In genomic region chrX:49797213-49798019, GRCm38 (mm10) we compare ENCODE assay signal across 8 mouse cellular contexts. TPM values are rescaled to one million over a fixed set of nuclear protein-coding genes. Genes with fewer than 3 reads are reported as not detected.
DNase-seq lines count a peak whose midpoint lies in the region; ATAC-seq lines count a peak whose summit lies in the region.

Igsf1 (minus strand) TSS chrX:49797749.

- ATAC-seq in forebrain, embryonic 16.5 days: peak; percentile 97
- ATAC-seq in hindbrain, embryonic 16.5 days: peak; percentile 97
- ATAC-seq in limb, embryonic 13.5 days (ENCODE audit: low FRiP score, low read depth): peak; percentile 81
- ATAC-seq in midbrain, embryonic 14.5 days (ENCODE audit: low FRiP score, low TSS enrichment): peak; percentile 93

- peak; percentile 1 for DNase-seq in ovary, postnatal 10 days (ENCODE audit: low spot score)
- no peak for DNase-seq in ovary, adult 18-20 months (ENCODE audit: low spot score)
- peak; percentile 74 for DNase-seq in midbrain, embryonic 14.5 days
- peak; percentile 4 for DNase-seq in testis, postnatal 14 days (ENCODE audit: low spot score)
- DNase-seq in cerebellum, adult 11 months: no peak

- peak within 1 kb of the TSS; percentile 42; the same call in 1 of the 2 replicates for H3K9ac ChIP-seq in forebrain, embryonic 16.5 days (replicated peaks; ENCODE audit: low read depth, low read length)
- H3K9ac ChIP-seq in hindbrain, embryonic 16.5 days (ENCODE audit: low read depth, low read length): peak within 1 kb of the TSS; percentile 48
- H3K9ac ChIP-seq in limb, embryonic 13.5 days: no peak within 1 kb of the TSS
- H3K9ac ChIP-seq in midbrain, embryonic 14.5 days (replicated peaks; ENCODE audit: low read length): no peak within 1 kb of the TSS; the same call in 1 of the 2 replicates

- WGBS in forebrain, embryonic 16.5 days: 25% methylated on average over 28 of the region's 28 CpGs
- WGBS in hindbrain, embryonic 16.5 days: 15% methylated on average over 25 of the region's 28 CpGs
- 26% methylated on average over 24 of the region's 28 CpGs for WGBS in limb, embryonic 13.5 days
- WGBS in midbrain, embryonic 14.5 days: 24% methylated on average over 28 of the region's 28 CpGs

- no peaks in the 10 kb centered on the region for H3K4me1 ChIP-seq in forebrain, embryonic 16.5 days (replicated peaks; ENCODE audit: control insufficient read depth, insufficient read depth, low read length)
- H3K4me1 ChIP-seq in hindbrain, embryonic 16.5 days (ENCODE audit: control insufficient read depth, insufficient read depth, low read depth, low read length): no peaks in the 10 kb centered on the region
- H3K4me1 ChIP-seq in limb, embryonic 13.5 days: no peaks in the 10 kb centered on the region
- H3K4me1 ChIP-seq in midbrain, embryonic 14.5 days (ENCODE audit: control insufficient read depth, insufficient read depth, low read length): no peaks in the 10 kb centered on the region

- no peaks in the 10 kb centered on the region for H3K9me3 ChIP-seq in forebrain, embryonic 16.5 days (ENCODE audit: control insufficient read depth, low read length)
- H3K9me3 ChIP-seq in hindbrain, embryonic 16.5 days (ENCODE audit: control insufficient read depth, low read length): no peaks in the 10 kb centered on the region
- H3K9me3 ChIP-seq in limb, embryonic 13.5 days: no peaks in the 10 kb centered on the region
- H3K9me3 ChIP-seq in midbrain, embryonic 14.5 days (ENCODE audit: control insufficient read depth, low read length): no peaks in the 10 kb centered on the region

- H3K4me3 ChIP-seq in forebrain, embryonic 16.5 days (replicated peaks; ENCODE audit: low read length): peak within 1 kb of the TSS; percentile 38
- peak within 1 kb of the TSS; percentile 43 for H3K4me3 ChIP-seq in hindbrain, embryonic 16.5 days (ENCODE audit: low read length)
- peak within 1 kb of the TSS; percentile 35 for H3K4me3 ChIP-seq in limb, embryonic 13.5 days
- H3K4me3 ChIP-seq in midbrain, embryonic 14.5 days (replicated peaks; ENCODE audit: low read depth, low read length): peak within 1 kb of the TSS; percentile 37

- H3K4me2 ChIP-seq in forebrain, embryonic 16.5 days (ENCODE audit: low read length): peak within 1 kb of the TSS; percentile 57
- H3K4me2 ChIP-seq in hindbrain, embryonic 16.5 days (ENCODE audit: low read length): peak within 1 kb of the TSS; percentile 61
- peak within 1 kb of the TSS; percentile 62 for H3K4me2 ChIP-seq in limb, embryonic 13.5 days (replicated peaks)
- peak within 1 kb of the TSS; percentile 54 for H3K4me2 ChIP-seq in midbrain, embryonic 14.5 days (ENCODE audit: low read length)

- H3K27ac ChIP-seq in forebrain, embryonic 16.5 days (ENCODE audit: low read length): no peak within 1 kb of the TSS
- no peak within 1 kb of the TSS for H3K27ac ChIP-seq in hindbrain, embryonic 16.5 days (ENCODE audit: low read depth, low read length)
- no peak within 1 kb of the TSS for H3K27ac ChIP-seq in limb, embryonic 13.5 days
- H3K27ac ChIP-seq in midbrain, embryonic 14.5 days (replicated peaks; ENCODE audit: low read depth, low read length): no peak within 1 kb of the TSS

- no peaks in the 10 kb centered on the region for H3K27me3 ChIP-seq in forebrain, embryonic 16.5 days (replicated peaks; ENCODE audit: control insufficient read depth, insufficient read depth, low read length)
- no peaks in the 10 kb centered on the region for H3K27me3 ChIP-seq in hindbrain, embryonic 16.5 days (replicated peaks; ENCODE audit: control insufficient read depth, insufficient read depth, low read length)
- no peaks in the 10 kb centered on the region for H3K27me3 ChIP-seq in limb, embryonic 13.5 days
- no peaks in the 10 kb centered on the region for H3K27me3 ChIP-seq in midbrain, embryonic 14.5 days (ENCODE audit: control insufficient read depth, insufficient read depth, low read length)

- no peaks in the 10 kb centered on the region for H3K36me3 ChIP-seq in forebrain, embryonic 16.5 days (ENCODE audit: control insufficient read depth, insufficient read depth)
- H3K36me3 ChIP-seq in hindbrain, embryonic 16.5 days (ENCODE audit: control insufficient read depth, insufficient read depth, low read length): no peaks in the 10 kb centered on the region
- no peaks in the 10 kb centered on the region for H3K36me3 ChIP-seq in limb, embryonic 13.5 days
- no peaks in the 10 kb centered on the region for H3K36me3 ChIP-seq in midbrain, embryonic 14.5 days (ENCODE audit: control insufficient read depth, insufficient read depth, low read length)

RNA-seq across cellular contexts. Expression of gene Igsf1, which starts in this region (rescaled TPM):
- 5.1 and 10.2 TPM in 2 replicates for polyA plus RNA-seq in forebrain, embryonic 16.5 days (2015; fragmentation: Nextera tagmentation; extraction: Ambion mirVana)
- polyA plus RNA-seq in hindbrain, embryonic 16.5 days (2015; fragmentation: Nextera tagmentation; extraction: Ambion mirVana): 17.2 and 17.7 TPM in 2 replicates
- polyA plus RNA-seq in limb, embryonic 13.5 days (2015; fragmentation: Nextera tagmentation; extraction: Ambion mirVana): 1.7 and 2.1 TPM in 2 replicates
- 6.1 and 6.9 TPM in 2 replicates for polyA plus RNA-seq in midbrain, embryonic 14.5 days (2014; fragmentation: Nextera tagmentation; extraction: Ambion mirVana)

Comparison
In these comparisons a context has a peak if more than half of its experiments do, and no peak if none do; other contexts are left out.
1. DNase-seq: peak in ovary, postnatal 10 days (single experiment), midbrain, embryonic 14.5 days (single experiment) and testis, postnatal 14 days (single experiment); none in ovary, adult 18-20 months (single experiment) and cerebellum, adult 11 months (single experiment).
2. H3K9ac ChIP-seq: peak in forebrain, embryonic 16.5 days (single experiment) and hindbrain, embryonic 16.5 days (single experiment); none in limb, embryonic 13.5 days (single experiment) and midbrain, embryonic 14.5 days (single experiment).
3. Peak in every context shown above with its lines, with median percentiles within 50 percentile points of each other: ATAC-seq, H3K4me2 ChIP-seq and H3K4me3 ChIP-seq.